Mouse (Mus musculus) G1E (cell line): Measurements from ENCODE around the gene Pipox. TPM values are rescaled to one million over a fixed set of nuclear protein-coding genes. Genes with fewer than 3 reads are reported as not detected.

Experiments used
- ATAC-seq: 2 replicates; pipeline ENCODE4 v1.8.0; 2016; ENCODE audit warnings: mild to moderate bottlenecking; ENCODE audit not compliant: insufficient number of reproducible peaks, poor library complexity, low FRiP score, severe bottlenecking; ENCODE audit errors: extremely low read depth
- DNase-seq: peaks from one replicate; pipeline ENCODE4 v3.0.0; 2012; ENCODE audit warnings: low spot score
- H3K27me3 ChIP-seq: 2 replicates; pipeline ENCODE4 v1.6.1; 2012; ENCODE audit warnings: mild to moderate bottlenecking, low read length, inconsistent platforms; ENCODE audit not compliant: insufficient read depth
- H3K36me3 ChIP-seq: replicated peaks from 2 replicates; pipeline ENCODE3; 2012; ENCODE audit warnings: mild to moderate bottlenecking, inconsistent platforms
- H3K4me1 ChIP-seq: 2 replicates; pipeline ENCODE4 v1.6.1; 2012; ENCODE audit warnings: low read depth, low read length, inconsistent platforms, mixed read lengths; ENCODE audit not compliant: insufficient read depth
- H3K4me3 ChIP-seq: 2 replicates; pipeline ENCODE4 v1.5.1; 2012; ENCODE audit warnings: low read depth, mild to moderate bottlenecking, inconsistent platforms, low read length, moderate library complexity, mixed read lengths
- H3K9me3 ChIP-seq: replicated peaks from 2 replicates; pipeline ENCODE4 v1.6.1; 2012; ENCODE audit warnings: inconsistent platforms
- CTCF ChIP-seq: IDR thresholded peaks from 2 replicates; pipeline ENCODE4 v1.5.1; 2012; ENCODE audit warnings: low read depth, low read length, inconsistent platforms, mixed read lengths
- GATA1 ChIP-seq: IDR thresholded peaks from 2 replicates; pipeline ENCODE4 v1.6.1; 2012; ENCODE audit warnings: borderline replicate concordance, low read length, inconsistent platforms, mixed read lengths
- GATA2 ChIP-seq: IDR thresholded peaks from 2 replicates; pipeline ENCODE4 v1.6.1; 2012; ENCODE audit warnings: low read depth, low read length, inconsistent platforms, borderline replicate concordance
- POLR2AphosphoS5 ChIP-seq: IDR thresholded peaks from 2 replicates; pipeline ENCODE4 v1.6.1; 2012; ENCODE audit warnings: low read depth, low read length, inconsistent platforms; ENCODE audit not compliant: insufficient replicate concordance
- TAL1 ChIP-seq: conservative IDR thresholded peaks from 2 replicates; pipeline ENCODE4 v1.6.1; 2012; ENCODE audit warnings: low read depth, low read length, inconsistent platforms, mixed read lengths
- polyA plus RNA-seq: library from polyadenylated mRNA; stranded (reverse); fragments of >175 nt; gene quantifications from 2 replicates; pipeline ENCODE4 v1.2.3, GENCODE M21; 2012
- total RNA-seq, 2 experiments: library from RNA; stranded (forward) in 1 of 2; stranded (reverse) in 1 of 2; fragments of 200-1000 nt in 1 of 2; fragments of >200 nt in 1 of 2; fragmentation: Nextera tagmentation in 1 of 2; gene quantifications; 2 replicates each; pipeline ENCODE4 v1.2.3; 2014 to 2017

Gene Pipox
- total and polyA plus RNA-seq, 3 experiments = not detected

DNA sequence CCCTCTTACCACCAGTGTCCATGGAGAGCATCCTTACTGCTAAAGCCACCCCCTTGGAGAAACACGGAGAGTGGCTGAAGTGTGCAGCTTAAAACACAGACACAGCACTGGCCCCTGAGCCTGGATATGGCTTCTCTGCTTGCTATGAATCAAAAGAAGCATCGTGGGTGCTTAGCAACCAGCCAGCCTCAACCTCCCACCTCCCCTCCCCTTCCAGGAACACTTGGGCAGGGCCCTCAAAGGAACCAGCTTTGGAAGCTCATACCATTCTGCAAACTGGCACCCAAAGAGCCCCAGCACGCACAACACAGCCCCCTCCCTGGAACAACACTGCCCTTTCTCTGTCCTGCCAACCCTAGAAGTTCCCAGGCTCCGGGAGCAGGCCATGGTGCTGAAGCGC is 15.5 kb upstream of the Pipox start:
- Histone ChIP-seq H3K4me3 (no peak overlapping the region), H3K27me3 (peaks cover 45% of the 10 kb centered on the region), H3K4me1 (no peaks in the 10 kb centered on the region), H3K36me3 (no peaks in the 10 kb centered on the region), H3K9me3 (no peaks in the 10 kb centered on the region)
- ATAC-seq (no peak), DNase-seq (no peak)
- TF ChIP-seq GATA2 (no peak), CTCF (no peak), TAL1 (no peak), POLR2AphosphoS5 (no peak), GATA1 (no peak)

DNA sequence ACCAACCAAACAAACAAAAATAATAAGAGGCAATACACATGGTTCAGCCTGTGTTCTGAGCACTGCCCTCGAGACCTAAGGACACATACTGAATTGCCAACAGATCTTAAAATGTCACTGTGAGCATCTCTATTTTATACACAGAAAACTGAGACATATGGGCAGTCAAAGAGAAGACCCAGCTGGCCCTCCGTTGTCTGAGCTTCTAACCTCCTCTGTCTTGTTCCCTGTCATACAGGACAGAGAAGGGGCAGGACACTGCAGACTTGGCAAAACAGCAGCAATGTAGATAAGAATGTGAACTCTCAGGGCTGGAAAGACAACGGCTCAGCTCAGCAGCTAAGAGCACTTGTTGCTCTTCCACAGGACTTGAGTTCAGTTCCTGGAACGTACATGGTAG is 14.6 kb upstream of the Pipox start:
- H3K4me1 ChIP-seq = no peaks in the 10 kb centered on the region
- peaks cover 43% of the 10 kb centered on the region for H3K27me3 ChIP-seq
- H3K36me3 ChIP-seq = no peaks in the 10 kb centered on the region
- DNase-seq (no peak), ATAC-seq (no peak)
- no peaks in the 10 kb centered on the region for H3K9me3 ChIP-seq
- TF ChIP-seq CTCF (no peak), GATA2 (no peak), POLR2AphosphoS5 (no peak), GATA1 (no peak), TAL1 (no peak)
- no peak overlapping the region for H3K4me3 ChIP-seq

DNA sequence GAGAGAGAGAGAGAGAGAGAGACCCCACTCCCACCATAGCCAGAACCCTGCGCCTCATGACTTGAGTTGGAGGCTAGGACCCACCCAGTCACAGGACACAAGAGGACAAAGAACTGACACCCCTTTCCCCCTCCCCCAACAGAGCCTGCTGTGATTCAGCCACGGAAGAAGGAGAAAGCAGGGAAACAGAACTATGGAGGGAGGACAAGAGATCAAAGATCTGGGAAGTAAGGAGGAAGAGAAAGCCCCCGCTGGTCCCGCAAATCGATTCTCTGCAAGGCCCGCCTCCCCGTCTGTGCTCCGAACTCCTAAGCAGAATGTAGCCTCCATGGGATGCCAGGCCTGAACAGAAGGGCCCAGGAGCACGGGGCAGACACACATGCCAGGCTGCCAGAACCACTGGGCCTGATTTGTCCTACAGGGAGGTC is 12.9 kb upstream of the Pipox start:
- no peak for TF ChIP-seq TAL1
- no peak for TF ChIP-seq GATA2
- TF ChIP-seq GATA1 = no peak
- no peak for TF ChIP-seq CTCF
- no peak for TF ChIP-seq POLR2AphosphoS5
- no peak overlapping the region for H3K4me3 ChIP-seq
- ATAC-seq (no peak), DNase-seq (no peak)
- no peaks in the 10 kb centered on the region for H3K4me1 ChIP-seq
- no peaks in the 10 kb centered on the region for H3K36me3 ChIP-seq
- H3K9me3 ChIP-seq = no peaks in the 10 kb centered on the region
- peaks cover 42% of the 10 kb centered on the region for H3K27me3 ChIP-seq

DNA sequence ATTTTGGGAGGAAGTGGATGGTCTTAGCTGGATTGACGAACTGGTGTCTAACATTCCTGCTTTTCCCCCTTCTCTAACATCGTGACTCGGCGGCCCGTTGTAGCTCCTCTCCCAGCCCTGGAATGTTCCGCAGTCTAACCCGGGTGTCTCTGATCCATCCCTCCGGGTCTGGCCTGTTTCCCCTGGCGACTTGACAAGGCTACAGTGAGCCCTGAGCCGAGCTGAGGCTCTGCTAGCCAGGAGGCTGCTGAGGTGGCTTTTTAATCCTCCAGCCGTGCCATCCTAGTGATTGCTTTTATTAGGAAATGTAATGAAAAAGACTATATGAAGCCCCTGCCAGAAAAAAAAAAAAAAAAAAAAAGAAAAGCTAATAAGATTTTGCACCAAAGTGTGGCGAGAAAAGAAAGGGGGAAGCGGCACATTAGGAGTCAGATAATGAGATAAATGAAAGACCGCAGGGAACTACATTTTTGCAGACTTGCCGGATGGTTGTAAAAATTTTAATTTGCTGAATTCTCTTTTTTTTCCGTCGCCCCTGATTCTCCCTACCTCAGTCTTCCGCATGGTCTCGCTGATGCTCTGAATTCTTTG is 12.3 kb upstream of the Pipox start:
- no peak for ATAC-seq
- no peaks in the 10 kb centered on the region for H3K4me1 ChIP-seq
- TF ChIP-seq GATA1 = no peak
- no peak for TF ChIP-seq POLR2AphosphoS5
- no peak for TF ChIP-seq GATA2
- no peak for TF ChIP-seq CTCF
- TF ChIP-seq TAL1 = no peak
- H3K4me3 ChIP-seq = no peak overlapping the region
- no peaks in the 10 kb centered on the region for H3K9me3 ChIP-seq
- DNase-seq = no peak
- H3K36me3 ChIP-seq = no peaks in the 10 kb centered on the region
- H3K27me3 ChIP-seq = peaks cover 42% of the 10 kb centered on the region

DNA sequence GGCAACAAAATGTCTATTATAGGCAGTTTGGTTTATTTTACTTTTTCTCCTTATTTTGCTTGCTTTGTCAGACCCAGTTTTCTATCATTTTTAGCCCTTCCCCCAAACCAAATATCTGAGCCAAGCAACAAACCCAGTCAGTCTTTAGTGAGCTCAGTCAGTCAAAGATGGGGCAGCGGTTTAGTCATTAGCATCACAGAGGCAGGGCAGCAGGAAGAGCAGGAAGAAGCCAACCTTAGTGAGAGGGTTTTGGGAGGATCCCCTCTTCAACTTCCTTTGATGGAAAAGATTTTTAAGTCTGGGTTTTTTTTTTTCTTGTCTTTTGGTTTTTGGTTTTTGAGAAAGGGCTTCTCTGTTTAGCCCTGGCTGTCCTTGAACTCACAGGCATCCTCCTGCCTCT is 10.8 kb upstream of the Pipox start:
- H3K4me1 ChIP-seq = no peaks in the 10 kb centered on the region
- DNase-seq (no peak), ATAC-seq (no peak)
- H3K36me3 ChIP-seq = no peaks in the 10 kb centered on the region
- H3K9me3 ChIP-seq = no peaks in the 10 kb centered on the region
- TF ChIP-seq GATA2 (no peak), POLR2AphosphoS5 (no peak), TAL1 (no peak), CTCF (no peak), GATA1 (no peak)
- no peak overlapping the region for H3K4me3 ChIP-seq
- peaks cover 49% of the 10 kb centered on the region for H3K27me3 ChIP-seq

DNA sequence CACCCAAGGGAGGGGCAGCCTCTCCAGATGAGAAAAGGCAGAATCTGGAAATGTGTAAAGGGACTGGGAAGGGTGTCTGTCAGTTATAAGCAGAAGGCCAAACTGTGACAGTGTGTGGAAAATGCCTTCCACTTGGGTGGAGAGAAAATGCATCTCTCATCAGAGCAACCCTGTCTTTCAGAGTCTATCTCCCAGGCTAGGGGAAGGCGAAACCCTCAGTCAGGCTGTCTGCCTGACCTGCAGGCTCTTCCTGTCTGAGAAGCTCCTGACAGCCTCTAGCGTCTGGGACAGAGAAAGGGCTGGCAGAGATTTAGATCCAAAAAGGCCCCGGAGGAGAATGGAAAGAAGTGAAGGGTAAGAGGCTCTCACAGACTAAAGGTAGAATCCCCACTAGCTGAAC is 9.9 kb upstream of the Pipox start:
- ATAC-seq (no peak), DNase-seq (no peak)
- TF ChIP-seq CTCF = no peak
- TF ChIP-seq TAL1 = no peak
- no peak for TF ChIP-seq GATA1
- no peak for TF ChIP-seq GATA2
- TF ChIP-seq POLR2AphosphoS5 = no peak
- Histone ChIP-seq H3K9me3 (no peaks in the 10 kb centered on the region), H3K4me3 (no peak overlapping the region), H3K27me3 (peaks cover 46% of the 10 kb centered on the region), H3K36me3 (no peaks in the 10 kb centered on the region), H3K4me1 (no peaks in the 10 kb centered on the region)

DNA sequence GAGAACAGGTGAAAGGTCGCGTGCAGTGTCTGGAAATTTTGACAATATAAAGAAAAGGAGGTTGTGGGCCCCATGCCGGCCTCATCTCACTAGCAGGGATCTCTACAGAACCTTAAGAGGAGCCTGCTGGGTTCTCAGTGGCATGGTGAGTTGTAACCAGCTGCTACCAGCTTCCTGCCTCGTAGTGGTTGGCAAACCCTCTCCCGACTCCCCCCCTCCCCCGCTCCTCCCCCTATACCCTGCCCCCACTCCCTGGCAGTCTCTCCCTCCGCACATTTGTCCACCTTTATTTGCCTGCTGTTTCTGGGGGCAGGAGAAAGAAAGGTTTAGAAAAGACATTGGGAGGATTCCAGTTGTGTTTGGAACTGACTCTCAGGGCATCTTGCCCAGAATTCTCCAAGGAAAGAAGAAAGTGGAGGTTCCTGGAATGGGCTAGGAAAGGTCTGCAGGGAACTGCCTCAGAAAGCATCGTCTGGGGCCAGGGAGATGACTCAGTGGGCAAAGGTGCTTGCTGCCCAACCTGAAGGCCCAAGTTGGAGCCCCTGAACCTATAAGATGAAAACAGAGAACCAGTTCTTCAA is 8.0 kb upstream of the Pipox start:
- H3K27me3 ChIP-seq = peaks cover 47% of the 10 kb centered on the region
- ATAC-seq = no peak
- no peaks in the 10 kb centered on the region for H3K9me3 ChIP-seq
- no peak for DNase-seq
- no peak for TF ChIP-seq TAL1
- TF ChIP-seq GATA1 = no peak
- TF ChIP-seq GATA2 = no peak
- TF ChIP-seq CTCF = no peak
- no peak for TF ChIP-seq POLR2AphosphoS5
- no peaks in the 10 kb centered on the region for H3K36me3 ChIP-seq
- H3K4me3 ChIP-seq = no peak overlapping the region
- no peaks in the 10 kb centered on the region for H3K4me1 ChIP-seq
